Mouse (Mus musculus): ENCODE results near the gene 1520401A03Rik. TPM values are rescaled to one million over a fixed set of nuclear protein-coding genes. Genes with fewer than 3 reads are reported as not detected.

1520401A03Rik gene
- polyA plus RNA-seq, 1 experiment = 0.24 TPM

- DNase-seq (ENCODE audit: extremely low spot score in 1 of 2, low spot score in 1 of 2) = no peak
Measured at GRCm38 (mm10) chr17:23705525-23706104, 17.0 kb downstream of the 1520401A03Rik start.

DNA sequence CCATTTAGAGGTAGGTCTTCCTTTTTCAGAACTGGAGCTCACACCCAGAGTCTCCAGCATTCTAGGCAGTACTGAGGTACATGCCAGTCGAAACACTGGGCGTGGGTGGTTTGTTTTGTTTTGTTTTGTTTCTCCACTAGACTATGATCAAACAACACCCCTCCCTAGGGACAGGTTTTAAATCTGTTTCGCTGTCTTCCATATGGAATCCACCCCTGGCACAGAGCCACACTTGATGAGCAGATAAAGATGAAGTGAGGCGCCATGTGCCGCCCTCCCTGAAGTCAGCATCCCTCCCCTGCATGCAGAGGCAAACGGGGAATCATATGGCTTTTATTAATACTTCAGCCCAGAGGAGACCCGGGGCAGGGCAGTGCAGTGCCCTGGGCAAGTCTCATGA, 17.8 kb downstream of the 1520401A03Rik start:
- peak in 1 of 2 experiments; percentile 50 for DNase-seq (ENCODE audit: extremely low spot score in 1 of 2, low spot score in 1 of 2)

DNA sequence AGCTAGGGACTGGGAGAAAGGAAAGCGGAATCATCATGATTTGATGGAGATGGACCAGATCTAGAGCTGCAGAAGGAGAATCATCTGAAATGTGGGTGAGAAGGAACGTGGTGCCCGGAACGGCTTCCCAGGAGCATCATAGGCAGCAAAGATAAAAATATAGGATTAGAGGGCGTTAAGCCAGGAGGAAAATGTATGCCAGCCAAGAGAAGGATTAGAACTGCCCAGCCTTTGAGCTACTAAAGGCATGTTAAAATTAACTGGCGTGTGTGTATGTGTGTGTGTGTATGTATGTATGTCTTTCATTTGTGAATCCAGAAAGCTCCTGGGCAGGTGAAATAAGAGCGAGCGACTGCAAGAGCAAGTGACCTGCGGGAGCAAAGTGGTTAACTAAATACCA, 19.3 kb downstream of the 1520401A03Rik start:
- peak in 1 of 2 experiments; percentile 56 for DNase-seq (ENCODE audit: extremely low spot score in 1 of 2, low spot score in 1 of 2)

DNA sequence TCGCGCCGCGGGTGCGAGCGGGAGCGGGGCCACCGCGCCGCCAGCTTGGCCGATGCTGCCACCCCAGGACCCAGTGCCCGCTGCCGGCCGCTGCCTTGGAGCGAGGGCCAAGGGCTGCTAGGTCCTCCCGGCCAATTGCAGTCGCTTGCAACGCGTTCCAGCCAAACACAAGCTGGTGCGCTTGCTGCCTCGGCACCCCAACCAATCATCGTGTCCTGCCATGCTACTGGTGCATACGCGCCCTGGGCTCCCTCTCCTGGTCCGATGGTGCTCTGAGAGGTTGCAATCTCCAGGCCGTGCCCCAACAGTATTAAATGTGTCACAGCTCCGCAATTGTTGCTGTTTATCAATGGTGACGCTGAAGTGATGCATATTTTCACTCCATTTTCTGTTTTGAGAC, 22.5 kb downstream of the 1520401A03Rik start:
- peak; percentile 84 to 92 for DNase-seq (ENCODE audit: extremely low spot score in 1 of 2, low spot score in 1 of 2)

DNA sequence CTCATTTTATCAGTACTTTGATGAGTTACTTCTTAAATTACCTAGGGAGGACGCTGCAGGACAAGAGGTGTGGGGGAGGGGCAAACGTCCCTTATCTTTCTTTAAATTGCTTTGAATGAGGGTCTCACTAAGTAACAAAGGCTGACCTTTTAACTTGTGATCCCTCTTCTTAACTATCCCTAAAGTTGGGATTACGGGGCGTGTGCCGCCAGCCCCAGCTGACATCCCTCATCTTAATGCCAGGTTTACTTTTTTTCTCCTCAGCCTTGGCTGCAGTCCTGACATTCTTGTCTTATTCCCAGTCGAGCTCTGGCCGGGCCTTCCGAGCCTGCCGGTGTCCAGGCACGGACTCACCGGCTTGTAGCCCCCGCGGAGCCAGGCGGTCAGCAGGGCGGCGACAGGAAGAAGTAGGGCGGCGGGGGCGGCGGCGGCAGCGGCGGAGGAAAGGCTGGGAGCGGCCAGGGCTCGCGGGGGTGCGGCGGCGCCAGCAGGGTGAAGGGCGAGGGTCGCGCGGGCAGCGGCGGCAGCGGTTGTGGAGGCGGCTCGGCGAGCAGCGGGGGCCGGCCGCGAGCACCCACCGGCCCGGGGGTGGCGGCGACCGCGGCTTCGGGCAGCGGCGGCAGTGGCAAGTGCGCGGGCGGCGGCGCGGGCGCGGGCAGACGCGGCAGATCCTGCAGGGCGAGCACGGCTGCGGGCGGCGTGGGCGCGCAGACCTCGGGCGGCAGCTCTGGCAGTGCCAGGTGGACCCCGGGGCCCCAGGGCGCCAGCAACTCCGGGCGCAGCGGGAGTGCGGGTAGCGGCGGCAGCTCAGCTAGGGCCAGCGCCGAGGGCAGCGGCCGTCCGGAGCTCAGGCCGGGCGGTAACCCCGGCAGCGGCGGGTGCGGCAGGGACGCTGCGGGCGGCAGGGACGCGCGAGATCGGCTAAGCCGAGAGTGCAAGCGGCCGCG, 23.2 kb downstream of the 1520401A03Rik start:
- DNase-seq (ENCODE audit: extremely low spot score in 1 of 2, low spot score in 1 of 2) = peak in 1 of 2 experiments; percentile 33

GRCm38 (mm10) chr17:23695801-23696200, 26.8 kb downstream of the 1520401A03Rik start:
- DNase-seq (ENCODE audit: extremely low spot score in 1 of 2, low spot score in 1 of 2) = no peak

DNA sequence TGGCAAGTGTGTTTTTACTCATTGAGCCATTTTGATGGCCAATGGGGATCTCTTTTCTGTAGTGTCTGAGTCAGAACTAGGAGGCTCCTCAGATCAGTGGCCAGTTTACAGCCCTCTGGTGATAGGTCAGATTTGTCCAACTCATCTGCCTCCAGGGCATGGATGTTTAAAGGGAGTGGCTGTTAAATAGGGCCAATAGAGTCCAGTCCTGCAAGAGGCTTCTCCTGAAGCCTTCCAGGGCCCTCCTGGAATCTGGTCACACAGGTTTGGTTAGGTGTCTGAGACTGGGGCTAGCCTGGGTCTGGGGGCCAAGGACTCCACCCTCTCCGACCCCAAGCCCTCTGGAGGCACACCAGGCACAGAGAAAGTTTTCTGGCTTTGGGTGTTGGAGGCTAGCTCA, 28.1 kb downstream of the 1520401A03Rik start:
- no peak for DNase-seq (ENCODE audit: extremely low spot score in 1 of 2, low spot score in 1 of 2)

DNA sequence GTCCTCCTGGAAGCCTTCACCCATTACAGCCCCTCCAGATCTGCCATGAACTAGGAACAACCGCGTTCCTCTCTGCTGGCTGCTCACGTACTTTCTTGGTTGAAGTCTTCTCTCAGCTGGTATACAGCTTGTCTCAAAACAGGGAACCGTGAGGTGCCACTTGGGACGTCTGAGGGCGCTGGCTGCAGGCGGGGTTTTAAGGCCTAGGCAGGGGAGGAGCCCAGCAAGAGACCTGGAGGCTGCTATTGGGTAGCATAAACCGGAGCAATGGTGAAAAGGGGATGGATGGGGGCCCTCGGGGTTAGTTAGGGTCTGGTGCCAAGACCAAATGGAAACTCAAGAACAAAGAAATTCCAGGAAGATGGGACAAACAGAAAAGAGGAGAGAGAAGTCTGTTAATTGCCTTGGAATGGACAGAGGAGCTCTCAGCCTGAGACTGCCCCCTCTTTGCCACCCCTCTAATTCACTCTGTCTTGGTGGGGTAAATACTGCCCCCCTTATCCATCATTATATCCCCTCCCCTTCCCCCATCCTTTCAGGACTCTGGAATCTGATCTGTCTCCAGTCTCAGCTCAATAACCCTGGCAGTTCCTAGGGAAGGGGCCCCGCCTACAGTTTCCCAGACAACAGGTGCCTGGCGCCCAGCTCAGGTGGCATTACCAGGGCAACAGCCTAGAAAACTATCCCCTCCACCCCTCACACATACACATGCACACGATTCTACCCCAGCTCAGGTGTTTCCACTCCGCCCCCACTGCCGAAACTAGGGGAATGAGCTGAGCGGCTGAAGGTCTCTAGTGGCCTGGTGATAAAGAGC, 38.5 kb downstream of the 1520401A03Rik start, which contains the start of gene Cldn9:
TSS of gene Cldn9 (minus strand) at position 171 of the 817 bp plus-strand sequence.
- no peak for DNase-seq (ENCODE audit: extremely low spot score in 1 of 2, low spot score in 1 of 2)

DNA sequence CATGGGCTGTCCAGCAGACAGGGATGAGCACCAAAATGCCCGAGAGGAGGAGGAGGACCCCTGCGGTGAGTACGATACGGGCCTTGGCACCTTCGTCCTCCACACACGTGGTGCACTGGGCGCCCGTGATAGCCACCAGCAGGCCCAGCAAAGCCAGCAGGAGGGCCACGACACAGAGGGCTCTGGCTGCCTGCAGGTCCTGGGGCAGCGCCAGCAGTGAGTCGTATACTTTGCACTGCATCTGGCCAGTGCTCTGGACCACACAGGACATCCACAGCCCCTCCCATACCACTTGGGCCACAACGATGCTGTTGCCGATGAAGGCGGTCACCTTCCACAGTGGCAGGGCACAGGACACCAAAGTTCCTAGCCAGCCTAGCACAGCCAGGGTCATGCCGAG, 39.4 kb downstream of the 1520401A03Rik start:
- DNase-seq (ENCODE audit: extremely low spot score in 1 of 2, low spot score in 1 of 2) = no peak

- DNase-seq (ENCODE audit: extremely low spot score in 1 of 2, low spot score in 1 of 2) = no peak
Measured at GRCm38 (mm10) chr17:23682530-23682929, 40.1 kb downstream of the 1520401A03Rik start.

GRCm38 (mm10) chr17:23682092-23682491, 40.5 kb downstream of the 1520401A03Rik start:
- no peak for DNase-seq (ENCODE audit: extremely low spot score in 1 of 2, low spot score in 1 of 2)

DNA sequence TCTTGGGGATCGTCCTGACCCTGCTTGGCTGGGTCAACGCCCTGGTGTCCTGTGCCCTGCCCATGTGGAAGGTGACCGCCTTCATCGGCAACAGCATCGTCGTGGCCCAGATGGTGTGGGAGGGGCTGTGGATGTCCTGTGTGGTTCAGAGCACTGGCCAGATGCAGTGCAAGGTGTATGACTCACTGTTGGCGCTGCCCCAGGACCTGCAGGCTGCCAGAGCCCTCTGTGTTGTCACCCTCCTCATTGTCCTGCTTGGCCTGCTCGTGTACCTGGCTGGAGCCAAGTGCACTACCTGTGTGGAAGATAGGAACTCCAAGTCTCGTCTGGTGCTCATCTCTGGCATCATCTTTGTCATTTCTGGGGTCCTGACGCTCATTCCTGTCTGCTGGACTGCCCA, 41.5 kb downstream of the 1520401A03Rik start:
- no peak for DNase-seq (ENCODE audit: extremely low spot score in 1 of 2, low spot score in 1 of 2)

GRCm38 (mm10) chr17:23680336-23680735, 42.2 kb downstream of the 1520401A03Rik start:
- no peak for DNase-seq (ENCODE audit: extremely low spot score in 1 of 2, low spot score in 1 of 2)

DNA sequence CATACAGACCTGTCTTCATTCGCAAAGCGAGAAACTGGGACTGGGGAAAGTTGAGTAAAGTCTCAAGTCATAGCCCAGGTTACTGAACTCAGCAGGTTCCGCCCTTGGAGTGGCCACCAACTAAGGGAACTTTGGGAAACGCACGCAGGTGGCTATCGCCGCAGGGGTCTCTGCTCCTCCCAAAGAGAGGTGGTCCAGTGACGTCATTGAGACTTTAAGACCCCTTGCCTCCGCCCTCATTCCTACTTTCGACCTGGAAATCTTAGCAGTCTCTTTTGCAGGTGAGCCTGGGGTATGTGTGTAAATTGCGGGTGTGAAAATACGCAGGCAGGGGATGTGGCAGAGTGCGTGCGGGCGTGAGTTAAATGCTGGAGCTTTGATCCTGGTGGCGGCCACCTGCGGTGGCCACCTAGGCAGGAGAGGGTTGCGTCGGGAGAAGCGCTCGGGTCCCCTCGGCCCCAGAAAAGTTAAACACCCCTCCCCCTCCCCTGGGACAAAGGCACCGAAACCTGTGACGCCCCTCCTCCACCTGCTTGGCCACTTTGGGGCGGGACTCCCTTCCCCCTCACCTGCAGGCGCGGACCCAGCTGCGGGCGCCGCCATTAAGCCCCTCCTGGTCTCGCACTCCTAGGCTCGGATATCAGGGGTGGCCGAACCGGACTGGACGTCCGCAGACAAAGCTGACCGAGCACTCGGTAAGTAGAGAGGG, 43.3 kb downstream of the 1520401A03Rik start, which contains the start of gene Cldn6:
TSS of gene Cldn6 (plus strand) at position 123 of the 709 bp plus-strand sequence.
- no peak for DNase-seq (ENCODE audit: extremely low spot score in 1 of 2, low spot score in 1 of 2)

DNA sequence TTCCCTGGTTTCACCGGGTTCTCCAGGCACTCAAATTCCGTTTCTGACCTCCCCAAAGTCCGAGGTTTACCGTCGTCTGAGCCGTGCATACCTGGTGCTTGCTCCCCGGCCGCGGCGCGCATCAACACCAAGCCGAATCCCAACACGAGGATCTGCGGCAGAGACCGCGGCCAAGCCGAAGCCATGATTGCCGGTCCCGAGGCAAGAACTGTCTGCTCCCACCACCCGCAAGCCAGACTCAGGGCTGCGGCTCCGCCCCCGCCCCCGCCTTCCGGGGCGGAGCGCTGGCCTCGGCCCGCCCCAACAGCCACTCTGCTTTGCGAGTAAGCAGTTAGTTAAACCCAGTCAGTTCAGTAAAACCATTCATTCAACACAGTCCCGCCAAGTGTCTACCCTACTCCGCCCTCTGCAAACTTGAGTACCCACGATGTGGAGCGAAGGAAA, 45.3 kb downstream of the 1520401A03Rik start, which contains the start of gene Tnfrsf12a:
TSS of gene Tnfrsf12a (minus strand) at position 233 of the 444 bp plus-strand sequence.
- peak; percentile 38 to 81 for DNase-seq (ENCODE audit: extremely low spot score in 1 of 2, low spot score in 1 of 2)

DNA sequence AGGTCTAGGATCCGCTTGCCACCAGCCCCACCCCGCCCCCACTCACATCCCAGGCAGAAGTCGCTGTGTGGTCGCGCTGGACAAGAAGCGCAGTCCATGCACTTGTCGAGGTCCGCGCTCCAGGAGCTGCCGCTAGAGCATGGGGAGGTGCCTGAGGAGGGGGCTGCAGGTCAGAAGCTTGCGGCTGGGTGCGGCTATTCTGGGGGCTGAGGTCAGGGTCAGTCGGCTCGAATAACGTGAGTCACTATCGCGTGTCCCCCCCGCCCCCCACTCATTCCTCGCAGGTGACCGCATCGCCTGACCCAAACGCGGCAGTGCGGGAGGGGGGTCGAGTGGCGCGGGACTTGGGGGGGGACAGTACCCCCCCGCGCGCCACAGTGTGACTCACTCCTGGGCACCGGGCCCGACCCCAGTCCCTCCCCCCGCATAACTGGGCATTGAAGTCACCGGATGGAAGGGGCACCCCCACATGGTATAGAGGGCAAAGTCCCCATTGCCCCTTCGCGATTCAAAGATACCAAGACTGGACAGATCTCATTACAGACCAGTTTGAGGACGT, 46.0 kb downstream of the 1520401A03Rik start:
- peak in 1 of 2 experiments; percentile 13 for DNase-seq (ENCODE audit: extremely low spot score in 1 of 2, low spot score in 1 of 2)

GRCm38 (mm10) chr17:23675564-23676281, 46.9 kb downstream of the 1520401A03Rik start:
- peak in 1 of 2 experiments; percentile 20 for DNase-seq (ENCODE audit: extremely low spot score in 1 of 2, low spot score in 1 of 2)

DNA sequence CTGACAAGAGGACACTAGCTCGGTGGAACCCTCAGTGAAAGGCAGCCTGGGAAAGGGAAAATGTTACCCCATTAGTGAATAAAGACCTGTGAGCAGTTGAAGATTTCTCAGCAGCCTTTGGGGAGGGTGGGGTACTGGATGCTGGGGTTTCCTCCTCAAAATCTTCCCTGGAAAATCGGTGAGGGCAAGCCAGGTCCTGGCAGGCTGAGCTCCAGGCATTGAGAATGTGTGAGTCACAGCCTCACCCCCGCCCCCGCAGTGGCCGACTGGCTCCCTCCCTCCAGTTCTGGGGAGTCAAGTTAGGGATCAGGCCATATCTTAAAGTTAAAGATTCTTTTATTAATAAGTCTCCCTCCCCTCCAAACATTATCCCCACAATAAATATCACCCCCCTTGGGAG, 47.5 kb downstream of the 1520401A03Rik start:
- peak in 1 of 2 experiments; percentile 41 for DNase-seq (ENCODE audit: extremely low spot score in 1 of 2, low spot score in 1 of 2)

All from frontal cortex, adult 2 months (tissue).